Mouse (Mus musculus) lung, adult 2 months (tissue): ENCODE results near the gene Hmgb1.

ENCODE experiments used
- CTCF ChIP-seq: fragments of 200-500 bp; IDR thresholded peaks from 2 replicates; pipeline ENCODE4 v1.5.1; 2011; ENCODE audit warnings: mild to moderate bottlenecking, low read length, control low read depth; ENCODE audit not compliant: insufficient read depth
- POLR2A ChIP-seq: fragments of 200-500 bp; IDR thresholded peaks from 2 replicates; pipeline ENCODE4 v1.6.1; 2011; ENCODE audit warnings: low read depth, mild to moderate bottlenecking, control low read depth, low read length, borderline replicate concordance; ENCODE audit errors: extremely low read depth

DNA sequence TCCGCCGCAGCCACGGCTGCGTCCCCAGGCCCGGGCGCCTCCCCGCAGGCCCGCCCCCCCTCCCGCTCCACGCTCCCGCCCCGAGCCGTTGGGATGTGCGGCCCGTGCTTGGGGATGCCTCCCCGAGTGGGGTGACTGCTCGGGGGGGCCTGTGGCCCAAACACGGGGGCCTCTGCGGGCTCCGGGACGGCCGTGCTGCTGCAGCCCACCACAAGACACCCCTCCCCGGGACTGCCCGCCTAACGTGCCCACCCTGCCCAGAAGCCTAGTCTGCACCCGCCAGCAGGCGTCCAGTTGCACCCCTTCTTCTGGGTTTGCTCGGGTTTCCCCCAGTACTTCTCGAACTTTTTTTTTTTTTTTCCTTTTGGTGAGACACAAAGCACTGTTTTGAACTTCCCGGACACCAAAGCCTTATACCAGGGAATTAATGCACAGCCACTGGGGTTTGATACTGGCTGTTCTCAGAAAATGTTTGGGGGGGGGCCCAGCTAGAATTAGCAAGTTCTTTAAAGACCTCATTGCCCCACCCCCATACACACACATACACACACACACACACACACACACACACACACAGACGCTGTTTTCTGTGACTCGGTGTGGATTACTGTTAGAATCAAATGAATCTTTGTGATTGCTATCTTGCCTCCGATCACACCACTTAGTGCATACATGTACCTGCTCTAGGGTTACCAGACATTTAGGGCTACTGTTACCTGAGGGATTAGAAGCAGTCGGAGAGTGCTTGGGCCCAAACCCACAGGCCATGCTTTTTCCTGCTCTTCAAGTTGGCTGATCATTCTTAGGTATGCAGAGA, 130.7 kb downstream of the Hmgb1 start:
- TF ChIP-seq CTCF (no peak), POLR2A (no peak)
